Mouse (Mus musculus) thymus, adult 2 months (tissue): ENCODE data around the gene Gpsm3.

Source experiments
- CTCF ChIP-seq: fragments of 200-500 bp; IDR thresholded peaks from 2 replicates; pipeline ENCODE4 v1.5.1; 2012; ENCODE audit warnings: mild to moderate bottlenecking, control low read depth, low read length, moderate library complexity, borderline replicate concordance; ENCODE audit not compliant: control insufficient read depth, poor library complexity, insufficient read depth; ENCODE audit errors: extremely low read depth
- POLR2A ChIP-seq: fragments of 200-500 bp; IDR thresholded peaks from 2 replicates; pipeline ENCODE4 v1.6.1; 2012; ENCODE audit warnings: mild to moderate bottlenecking, low read length, control low read depth, moderate library complexity; ENCODE audit not compliant: control insufficient read depth, poor library complexity, insufficient read depth; ENCODE audit errors: extremely low read depth

- no peak for TF ChIP-seq POLR2A
- no peak for TF ChIP-seq CTCF
These were observed 39.8 kb upstream of the Gpsm3 start for GRCm38 (mm10) chr17:34549843-34550242.
